Mouse (Mus musculus): ENCODE measurements around the gene Blvrb.

DNA sequence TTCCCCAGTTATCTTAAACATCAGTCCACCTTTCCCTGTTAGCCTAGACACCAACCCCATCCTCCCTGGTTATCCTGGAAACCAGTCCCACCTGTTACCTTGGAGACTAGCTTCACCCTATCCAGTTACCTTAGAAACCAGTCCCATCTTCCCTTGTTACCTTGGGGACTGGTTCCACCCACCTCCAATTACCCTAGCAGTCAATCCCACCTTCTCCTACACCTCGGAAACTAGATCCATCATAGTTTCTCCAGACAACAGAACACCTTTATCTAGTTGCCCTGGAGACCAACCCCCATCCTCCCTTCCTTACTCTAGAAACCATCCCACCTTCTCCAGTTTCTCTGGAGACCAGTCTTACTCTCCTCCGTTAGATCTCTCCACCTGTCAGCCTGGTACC lies 30.6 kb upstream of the Blvrb start:
- TF ChIP-seq CTCF (IDR thresholded peaks at IDR 0.05; ENCODE audit: low read depth) (no peak), EP300 (optimal IDR thresholded peaks at IDR 0.05) (no peak)

All from stomach, postnatal 0 days (tissue).